Mouse (Mus musculus) retina, postnatal 1 day (tissue): ENCODE data around the gene Chit1.
A peak's percentile ranks its signal among the peaks of the same experiment; 100 is the strongest.

Experiments used
- DNase-seq: peaks from one replicate; pipeline ENCODE4 v3.0.0-alpha.2; 2012

Chit1 gene

DNA sequence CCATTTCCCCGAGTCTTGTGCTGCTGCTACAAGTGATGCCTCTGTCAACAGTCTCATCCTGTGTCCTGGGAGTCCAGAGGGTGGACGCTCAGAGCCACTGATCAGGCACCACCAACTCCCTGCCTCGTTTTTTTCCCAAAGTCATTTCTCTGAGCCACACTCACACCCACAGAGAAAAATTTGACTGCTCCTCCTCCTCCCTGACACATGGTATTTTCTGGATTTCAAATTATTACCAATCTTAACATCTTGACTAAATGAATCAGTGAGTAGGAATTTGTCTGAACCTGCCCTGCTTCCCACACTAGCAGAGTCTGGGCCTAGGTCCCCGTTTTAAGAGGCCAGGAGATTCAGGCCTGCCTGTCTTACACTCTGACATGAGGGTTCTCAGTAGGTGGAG is 81.0 kb downstream of the Chit1 start:
- no peak for DNase-seq

DNA sequence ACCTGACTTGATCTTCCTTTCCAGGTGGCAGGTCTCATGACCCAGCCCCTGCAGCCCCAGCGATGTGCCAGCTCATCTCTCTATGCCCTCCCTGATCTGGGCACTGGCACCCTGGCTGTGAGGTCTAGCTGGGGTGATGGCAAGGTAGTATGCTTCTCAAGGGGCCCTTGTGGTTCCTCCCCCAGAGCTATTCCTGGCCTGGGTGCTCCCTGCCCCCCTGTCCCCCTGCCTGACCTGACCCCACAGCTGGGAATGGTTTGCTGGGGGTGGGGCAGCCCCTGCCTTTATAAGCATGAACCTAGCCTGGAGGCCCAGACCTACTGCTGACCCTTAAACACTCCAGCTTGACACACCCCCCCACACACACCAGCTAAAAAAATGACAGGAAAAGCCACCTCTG is 82.1 kb downstream of the Chit1 start, which contains the start of gene Mybph:
Gene Mybph (plus strand): TSS at position 323 of the 400 bp plus-strand sequence.
- DNase-seq = no peak

DNA sequence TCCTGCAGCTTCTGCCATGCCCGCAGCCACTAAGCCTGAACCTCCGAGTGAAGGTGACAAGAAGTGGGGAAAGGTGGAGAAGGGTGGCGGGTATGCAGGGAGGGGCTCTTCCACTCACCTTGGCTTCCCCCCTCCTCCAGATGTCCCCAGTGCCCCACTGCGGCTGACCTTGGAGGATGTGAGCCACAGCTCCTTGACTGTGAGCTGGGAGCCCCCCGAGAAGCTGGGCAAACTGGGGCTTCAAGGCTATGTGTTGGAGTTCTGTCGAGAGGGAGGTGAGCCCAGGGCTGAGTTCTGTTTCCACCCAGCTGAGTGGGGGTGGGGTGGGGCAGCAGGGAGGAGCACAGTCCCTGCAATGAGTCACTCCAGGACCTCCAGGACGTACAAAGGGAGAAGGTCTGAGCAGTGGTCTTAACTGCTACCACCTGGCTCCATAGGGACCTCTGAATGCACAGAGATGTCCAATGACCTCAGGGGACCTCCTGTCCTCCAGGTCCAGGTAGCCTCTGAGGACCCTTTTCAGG is 82.7 kb downstream of the Chit1 start:
- no peak for DNase-seq

DNA sequence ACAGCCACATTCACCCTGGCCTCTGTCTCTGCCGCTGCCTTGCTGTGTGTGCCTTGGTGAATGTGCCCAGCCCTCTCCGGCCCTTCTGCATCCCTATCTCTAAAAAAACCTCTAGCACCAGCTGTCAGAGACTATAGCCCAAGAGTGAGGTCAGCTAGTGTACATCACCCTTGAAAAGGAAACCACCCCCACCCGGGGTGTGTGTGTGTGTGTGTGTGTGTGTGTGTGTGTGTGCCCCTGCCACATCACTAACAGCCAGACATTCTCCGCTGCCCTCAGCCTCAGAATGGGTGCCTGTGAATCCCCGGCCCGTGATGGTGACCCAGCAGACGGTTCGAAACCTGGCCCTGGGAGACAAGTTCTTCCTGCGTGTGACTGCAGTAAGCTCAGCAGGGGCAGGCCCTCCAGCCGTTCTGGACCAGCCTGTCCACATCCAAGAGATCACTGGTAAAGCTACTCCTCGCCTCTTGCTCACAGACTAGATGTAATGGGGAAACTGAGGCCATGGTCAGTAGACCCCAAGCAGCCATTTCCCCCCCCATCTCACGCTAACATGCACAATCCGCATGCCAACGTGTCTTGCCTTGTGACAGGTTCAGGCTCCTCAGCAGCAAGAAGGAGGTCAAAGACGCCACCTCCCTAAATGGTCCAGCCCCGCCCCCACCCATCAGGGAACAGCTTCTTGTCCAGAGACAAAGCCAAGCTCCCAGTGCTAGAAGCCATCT is 83.4 kb downstream of the Chit1 start:
- no peak for DNase-seq

DNA sequence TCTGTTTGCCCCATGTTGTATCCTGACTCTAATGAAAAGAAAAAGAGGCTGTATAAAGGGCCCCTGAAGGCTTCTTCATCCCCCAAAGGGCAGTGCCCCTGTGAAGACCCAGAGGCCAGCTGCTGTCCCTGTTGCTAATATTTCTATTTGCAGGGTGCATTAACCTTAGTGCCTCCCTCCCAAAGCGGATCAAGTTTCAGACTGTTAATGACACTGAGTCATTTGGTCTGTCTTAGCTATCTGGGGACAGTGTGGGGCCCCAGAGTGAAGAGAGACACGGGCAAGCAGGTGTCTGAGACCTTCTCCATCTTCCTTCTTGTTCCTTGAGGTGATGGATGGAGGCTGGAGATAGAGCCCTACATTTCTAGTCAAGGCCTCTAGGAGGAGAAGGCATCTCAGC is 84.1 kb downstream of the Chit1 start:
- DNase-seq = no peak

DNA sequence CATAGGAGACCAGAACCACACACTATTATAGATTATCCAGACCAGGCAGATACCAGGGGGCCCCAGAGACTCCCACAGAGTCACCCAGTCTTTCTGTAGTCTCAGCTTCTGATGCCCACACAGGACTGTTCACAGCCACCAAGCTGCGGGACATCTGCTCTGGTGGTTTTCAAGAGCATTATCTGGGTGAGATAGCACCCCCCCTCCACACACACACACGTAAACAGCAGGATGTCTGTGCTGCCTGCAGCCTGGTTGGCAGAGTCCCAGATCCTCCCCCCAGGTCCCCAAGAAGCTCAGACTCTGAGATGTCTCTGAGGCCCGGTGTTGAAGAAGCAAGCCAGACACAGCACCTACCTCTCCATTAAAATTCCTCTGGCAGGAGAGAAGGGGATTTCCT is 84.5 kb downstream of the Chit1 start:
- peak; percentile 51 for DNase-seq

DNA sequence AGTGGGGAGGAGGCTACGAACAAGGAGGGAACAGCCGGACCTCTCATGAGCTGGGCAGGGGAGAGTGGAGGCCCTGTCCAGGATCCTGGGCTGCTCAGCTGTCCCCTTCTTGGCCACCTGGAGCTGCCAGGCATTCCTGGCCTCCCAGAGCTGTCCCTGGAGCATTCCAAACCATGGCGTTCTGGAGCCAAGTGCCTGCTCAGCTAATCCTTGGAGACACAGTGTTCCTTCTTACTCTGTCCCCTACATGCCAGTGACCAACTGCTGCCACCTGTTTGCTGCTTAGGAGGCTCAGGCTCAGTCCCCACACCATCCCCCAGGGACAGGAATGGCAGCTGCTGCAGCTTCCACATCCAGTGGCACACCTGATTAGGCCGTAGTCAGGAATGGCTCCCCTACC is 84.9 kb downstream of the Chit1 start:
- no peak for DNase-seq

DNA sequence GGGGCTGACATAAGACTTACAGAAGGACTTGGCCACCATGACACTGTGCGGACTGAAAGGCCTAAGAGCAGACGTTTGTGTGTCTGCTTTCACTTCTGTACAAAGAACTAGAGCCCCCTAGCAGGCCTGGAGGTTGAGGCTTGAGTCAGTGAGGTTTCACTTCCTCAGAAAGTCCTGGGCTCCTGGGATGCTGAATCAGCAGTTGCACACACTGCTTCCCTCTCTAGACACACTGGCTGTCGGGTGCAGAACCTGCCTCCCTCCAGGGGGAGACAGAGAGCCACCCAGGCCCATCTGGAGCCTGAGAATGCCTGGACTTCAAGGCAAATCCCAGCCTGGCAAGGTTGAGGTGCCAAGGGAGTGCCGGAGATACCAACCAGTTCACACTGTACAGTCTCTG is 85.3 kb downstream of the Chit1 start:
- DNase-seq = peak; percentile 47

DNA sequence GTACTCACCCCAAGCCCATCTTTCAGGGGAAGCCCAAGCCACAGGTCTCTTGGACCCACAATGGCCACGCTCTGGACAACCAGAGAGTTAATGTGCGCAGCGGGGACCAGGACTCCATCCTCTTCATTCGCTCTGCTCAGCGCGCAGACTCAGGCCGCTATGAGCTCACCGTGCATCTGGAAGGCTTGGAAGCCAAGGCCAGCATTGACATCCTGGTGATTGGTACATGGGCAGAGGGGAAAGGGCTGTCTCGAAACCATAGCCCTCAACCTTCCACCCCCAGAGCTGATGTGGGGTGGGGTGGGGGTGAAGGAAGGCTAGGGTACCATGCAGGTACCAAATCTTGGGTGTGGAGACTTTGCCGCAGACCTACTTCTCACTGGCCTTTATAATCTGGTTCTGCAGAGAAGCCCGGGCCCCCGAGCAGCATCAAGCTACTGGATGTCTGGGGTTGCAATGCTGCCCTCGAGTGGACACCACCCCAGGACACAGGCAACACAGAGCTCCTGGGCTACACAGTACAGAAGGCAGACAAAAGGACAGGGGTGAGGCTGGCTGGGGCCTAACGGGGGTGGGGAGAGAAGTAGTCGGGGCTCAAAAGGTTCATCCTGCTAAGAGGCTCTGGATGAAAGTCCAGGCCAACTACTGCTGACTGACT is 86.4 kb downstream of the Chit1 start:
- no peak for DNase-seq

DNA sequence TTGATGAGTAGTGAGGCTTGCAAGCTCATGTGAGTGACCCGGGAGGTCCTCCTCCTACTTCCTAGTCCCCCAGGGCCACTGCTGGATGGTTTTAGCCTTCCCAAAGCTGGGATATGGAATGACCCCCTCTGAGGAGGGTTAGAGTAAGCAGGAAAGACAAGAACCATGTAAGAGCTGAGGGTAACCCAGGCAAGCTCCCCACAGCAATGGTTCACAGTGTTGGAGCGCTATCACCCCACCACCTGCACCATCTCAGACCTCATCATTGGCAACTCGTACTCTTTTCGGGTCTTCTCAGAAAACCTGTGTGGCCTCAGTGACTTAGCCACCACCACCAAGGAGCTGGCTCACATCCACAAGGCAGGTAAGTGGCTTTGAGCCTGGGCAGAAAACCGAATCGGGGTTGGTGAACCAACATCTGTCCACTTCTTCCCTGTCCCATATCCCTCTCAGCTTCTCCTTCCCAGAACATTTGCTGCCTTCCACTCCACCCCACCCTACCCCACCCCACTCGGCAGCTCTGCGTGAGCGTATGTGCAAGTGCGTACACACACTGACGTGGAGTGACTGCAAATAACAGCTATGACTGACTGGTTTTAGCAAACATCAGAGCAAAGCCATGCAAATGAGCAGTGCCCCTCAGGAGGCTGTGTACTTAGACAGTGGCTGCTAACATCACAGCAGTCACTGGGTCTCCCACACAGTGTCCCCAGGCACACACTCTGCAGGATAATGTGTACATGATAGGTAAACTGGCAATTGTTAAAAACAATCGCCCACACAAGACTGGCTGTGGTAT is 87.4 kb downstream of the Chit1 start:
- no peak for DNase-seq

DNA sequence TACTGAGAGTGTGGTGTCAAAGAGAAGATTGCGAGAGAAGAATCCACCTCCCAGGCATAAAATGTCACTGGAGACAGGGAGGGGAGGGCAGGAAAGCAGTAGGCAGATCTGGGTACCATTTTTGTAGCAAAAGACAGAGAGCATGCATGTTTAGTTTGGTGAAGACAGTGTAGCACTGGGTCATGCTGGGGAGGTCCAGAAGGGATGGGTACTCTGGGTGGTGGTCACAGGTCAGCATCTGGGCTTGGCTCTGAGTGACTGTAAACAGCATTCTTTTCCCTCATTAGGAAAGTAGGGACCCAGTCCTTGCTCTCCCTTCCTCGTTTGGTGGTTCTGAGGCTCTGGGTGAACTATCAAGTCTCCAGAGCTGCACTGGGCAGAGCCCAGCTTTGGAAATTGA is 89.4 kb downstream of the Chit1 start:
- no peak for DNase-seq
